Mouse (Mus musculus) MEL (cell line): Measurements from ENCODE around the gene Supt3. TPM values are rescaled to one million over a fixed set of nuclear protein-coding genes. Genes with fewer than 3 reads are reported as not detected.

Experiments used
- DNase-seq: peaks from one replicate; pipeline ENCODE4 v3.0.0; 2011; ENCODE audit warnings: low read depth, low spot score
- H3K27ac ChIP-seq: 2 replicates; pipeline ENCODE4 v1.5.1; 2012; ENCODE audit warnings: low read depth, mild to moderate bottlenecking, control low read depth, low read length, moderate library complexity; ENCODE audit not compliant: control insufficient read depth
- H3K27me3 ChIP-seq, 2 experiments: fragments of 150-350 bp in 1 of 2; sonication (generic) in 1 of 2; 2 replicates each; pipeline ENCODE4 v1.6.1; 2012; ENCODE audit warnings: low read length in 2 of 2, mild to moderate bottlenecking in 2 of 2, improper control_type of control experiment in 1 of 2, moderate library complexity in 1 of 2; ENCODE audit not compliant: insufficient read depth in 2 of 2, control insufficient read depth in 1 of 2
- H3K36me3 ChIP-seq, 2 experiments: 2 replicates each; pipeline ENCODE4 v1.6.1; 2012 to 2014; ENCODE audit warnings: low read length in 2 of 2, improper control_type of control experiment in 1 of 2, inconsistent platforms in 1 of 2, mild to moderate bottlenecking in 1 of 2; ENCODE audit not compliant: insufficient read depth in 2 of 2, control insufficient read depth in 1 of 2
- H3K4me1 ChIP-seq, 2 experiments: fragments of 150-350 bp in 1 of 2; sonication (generic) in 1 of 2; 2 replicates each; pipeline ENCODE4 v1.6.1; 2012; ENCODE audit warnings: low read length in 2 of 2, improper control_type of control experiment in 1 of 2, mild to moderate bottlenecking in 1 of 2; ENCODE audit not compliant: insufficient read depth in 2 of 2, control insufficient read depth in 1 of 2
- H3K4me3 ChIP-seq, 2 experiments: fragments of 150-350 bp in 1 of 2; sonication (generic) in 1 of 2; 2 replicates each; pipeline ENCODE4 v1.5.1; 2012; ENCODE audit warnings: low read depth in 2 of 2, low read length in 2 of 2, mild to moderate bottlenecking in 2 of 2, moderate library complexity in 2 of 2, control low read depth in 1 of 2, improper control_type of control experiment in 1 of 2; ENCODE audit not compliant: control insufficient read depth in 1 of 2, insufficient read depth in 1 of 2
- H3K79me2 ChIP-seq: 2 replicates; pipeline ENCODE4 v1.6.1; 2012; ENCODE audit warnings: mild to moderate bottlenecking, low read length, moderate library complexity; ENCODE audit not compliant: control insufficient read depth, poor library complexity, insufficient read depth
- H3K9ac ChIP-seq: 2 replicates; pipeline ENCODE4 v1.6.1; 2012; ENCODE audit warnings: low read depth, mild to moderate bottlenecking, control low read depth, low read length, moderate library complexity; ENCODE audit not compliant: control insufficient read depth, poor library complexity, severe bottlenecking
- H3K9me3 ChIP-seq: fragments of 150-350 bp; sonication (generic); replicated peaks from 2 replicates; pipeline ENCODE4 v1.6.1; 2012; ENCODE audit warnings: mild to moderate bottlenecking, low read length, improper control_type of control experiment, moderate library complexity; ENCODE audit not compliant: insufficient read depth
- CHD1 ChIP-seq: IDR thresholded peaks from 2 replicates; pipeline ENCODE4 v1.6.1; 2012; ENCODE audit warnings: low read depth, mild to moderate bottlenecking, inconsistent platforms, low read length, improper control_type of control experiment
- CHD2 ChIP-seq: IDR thresholded peaks from 2 replicates; pipeline ENCODE4 v1.6.1; 2011; ENCODE audit warnings: low read length, improper control_type of control experiment
- CTCF ChIP-seq, 3 experiments: IDR thresholded peaks in 2 of 3; conservative IDR thresholded peaks in 1 of 3; 2 replicates each; pipeline ENCODE4 v1.5.1; 2011 to 2012; ENCODE audit warnings: low read length in 3 of 3, low read depth in 2 of 3, mild to moderate bottlenecking in 2 of 3, improper control_type of control experiment in 1 of 3, inconsistent platforms in 1 of 3, mixed read lengths in 1 of 3, moderate library complexity in 1 of 3; ENCODE audit not compliant: control insufficient read depth in 1 of 3, insufficient read depth in 1 of 3, poor library complexity in 1 of 3, severe bottlenecking in 1 of 3
- ELF1 ChIP-seq: IDR thresholded peaks from 2 replicates; pipeline ENCODE4 v1.6.1; 2014; ENCODE audit warnings: low read depth, mild to moderate bottlenecking, inconsistent platforms, low read length, improper control_type of control experiment, moderate library complexity
- EP300 ChIP-seq, 2 experiments: IDR thresholded peaks; 2 replicates each; pipeline ENCODE4 v1.6.1; 2011; ENCODE audit warnings: improper control_type of control experiment in 2 of 2, low read length in 2 of 2, low read depth in 1 of 2, mild to moderate bottlenecking in 1 of 2
- ETS1 ChIP-seq: IDR thresholded peaks from 2 replicates; pipeline ENCODE4 v1.6.1; 2012; ENCODE audit warnings: low read depth, mild to moderate bottlenecking, inconsistent platforms, low read length, improper control_type of control experiment, moderate library complexity
- GABPA ChIP-seq: IDR thresholded peaks from 2 replicates; pipeline ENCODE4 v1.6.1; 2012; ENCODE audit warnings: low read depth, mild to moderate bottlenecking, inconsistent platforms, low read length, improper control_type of control experiment, moderate library complexity
- MAFK ChIP-seq: IDR thresholded peaks from 2 replicates; pipeline ENCODE4 v1.6.1; 2011; ENCODE audit warnings: low read depth, mild to moderate bottlenecking, low read length, improper control_type of control experiment, borderline replicate concordance
- MAX ChIP-seq: IDR thresholded peaks from 2 replicates; pipeline ENCODE4 v1.6.1; 2011; ENCODE audit warnings: low read length, improper control_type of control experiment
- MAZ ChIP-seq: IDR thresholded peaks from 2 replicates; pipeline ENCODE4 v1.6.1; 2012; ENCODE audit warnings: low read depth, mild to moderate bottlenecking, inconsistent platforms, low read length, improper control_type of control experiment
- MEF2A ChIP-seq: IDR thresholded peaks from 2 replicates; pipeline ENCODE4 v1.6.1; 2014; ENCODE audit warnings: low read depth, mild to moderate bottlenecking, inconsistent platforms, low read length, improper control_type of control experiment; ENCODE audit not compliant: poor library complexity, insufficient replicate concordance, severe bottlenecking; ENCODE audit errors: extremely low read depth
- MXI1 ChIP-seq: IDR thresholded peaks from 2 replicates; pipeline ENCODE4 v1.6.1; 2011; ENCODE audit warnings: mild to moderate bottlenecking, low read depth, low read length, improper control_type of control experiment
- MYB ChIP-seq: IDR thresholded peaks from 2 replicates; pipeline ENCODE4 v1.6.1; 2011; ENCODE audit warnings: mild to moderate bottlenecking, low read depth, low read length, improper control_type of control experiment
- POLR2A ChIP-seq, 2 experiments: IDR thresholded peaks; 2 replicates each; pipeline ENCODE4 v1.6.1; 2011 to 2012; ENCODE audit warnings: low read length in 2 of 2, mild to moderate bottlenecking in 2 of 2, control low read depth in 1 of 2, improper control_type of control experiment in 1 of 2, low read depth in 1 of 2, moderate library complexity in 1 of 2; ENCODE audit not compliant: control insufficient read depth in 1 of 2, insufficient read depth in 1 of 2, poor library complexity in 1 of 2
- POLR2AphosphoS5 ChIP-seq: IDR thresholded peaks from 2 replicates; pipeline ENCODE4 v1.6.1; 2012; ENCODE audit warnings: low read depth, borderline replicate concordance, mild to moderate bottlenecking, inconsistent platforms, low read length, moderate library complexity, mixed read lengths
- RAD21 ChIP-seq: IDR thresholded peaks from 2 replicates; pipeline ENCODE4 v1.6.1; 2011; ENCODE audit warnings: mild to moderate bottlenecking, low read depth, low read length, improper control_type of control experiment
- SIN3A ChIP-seq: IDR thresholded peaks from 2 replicates; pipeline ENCODE4 v1.6.1; 2012; ENCODE audit warnings: low read length, improper control_type of control experiment, inconsistent platforms
- TBP ChIP-seq: IDR thresholded peaks from 2 replicates; pipeline ENCODE4 v1.8.0; 2011; ENCODE audit warnings: low read depth, low read length, improper control_type of control experiment
- TCF12 ChIP-seq: IDR thresholded peaks from 2 replicates; pipeline ENCODE4 v1.6.1; 2014; ENCODE audit warnings: low read depth, mild to moderate bottlenecking, inconsistent platforms, low read length, improper control_type of control experiment, moderate library complexity
- ZC3H11A ChIP-seq: IDR thresholded peaks from 2 replicates; pipeline ENCODE4 v1.6.1; 2012; ENCODE audit warnings: low read depth, mild to moderate bottlenecking, inconsistent platforms, low read length, improper control_type of control experiment
- ZKSCAN1 ChIP-seq: IDR thresholded peaks from 2 replicates; pipeline ENCODE4 v1.6.1; 2012; ENCODE audit warnings: low read depth, mild to moderate bottlenecking, inconsistent platforms, low read length, improper control_type of control experiment, moderate library complexity
- ZNF384 ChIP-seq: IDR thresholded peaks from 2 replicates; pipeline ENCODE4 v1.6.1; 2012; ENCODE audit warnings: low read depth, mild to moderate bottlenecking, inconsistent platforms, low read length, improper control_type of control experiment
- polyA plus RNA-seq, 2 experiments: library from polyadenylated mRNA; stranded (reverse) in 1 of 2; unstranded in 1 of 2; fragments of >175 nt in 1 of 2; fragments of >200 nt in 1 of 2; gene quantifications; 2 replicates each; pipeline versions ENCODE4 v1.2.1 to v1.2.4; 2012; ENCODE audit warnings: low replicate concordance in 2 of 2, low read depth in 1 of 2; ENCODE audit not compliant: insufficient read length in 2 of 2, insufficient read depth in 1 of 2, missing spikeins in 1 of 2
- total RNA-seq: library from RNA; depleted of rRNA; stranded (reverse); fragments of 300-350 nt; gene quantifications from 2 replicates; pipeline ENCODE4 v1.2.3, GENCODE M21; 2012

Gene Supt3
- total and polyA plus RNA-seq, 3 experiments: 7.0 to 28.6 TPM; not detected in 1

DNA sequence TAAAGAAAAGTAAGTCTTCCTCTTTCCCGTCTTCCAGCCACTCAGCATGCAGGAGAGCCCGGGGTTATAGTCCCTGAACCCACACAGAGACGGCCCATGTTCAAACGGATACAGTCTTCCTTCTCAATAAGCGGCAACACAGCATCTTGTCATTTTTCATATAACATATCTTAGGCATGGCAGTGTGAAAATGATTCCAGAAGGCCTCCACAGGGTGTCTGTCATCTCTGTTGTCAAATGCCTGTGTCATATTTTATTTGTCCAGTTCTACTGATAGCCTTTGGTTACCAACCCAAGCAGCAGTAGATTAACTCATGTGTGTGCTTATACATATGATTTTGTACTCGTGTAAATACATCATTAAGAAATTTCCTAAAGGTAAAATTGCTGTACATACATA is 270.3 kb downstream of the Supt3 start:
- no peak overlapping the region for H3K4me3 ChIP-seq
- DNase-seq: no peak
- H3K9ac ChIP-seq: no peak overlapping the region
- no peaks in the 10 kb centered on the region for H3K9me3 ChIP-seq
- no peak overlapping the region for H3K27ac ChIP-seq
- no peaks in the 10 kb centered on the region for H3K36me3 ChIP-seq
- no peak for TF ChIP-seq MAFK
- TF ChIP-seq SIN3A: no peak
- TF ChIP-seq ZC3H11A: no peak
- no peak for TF ChIP-seq MXI1
- TF ChIP-seq MEF2A: no peak
- no peak for TF ChIP-seq ETS1
- TF ChIP-seq POLR2AphosphoS5: no peak
- no peak for TF ChIP-seq ZKSCAN1
- H3K79me2 ChIP-seq: no peaks in the 10 kb centered on the region
- H3K27me3 ChIP-seq: no peaks in the 10 kb centered on the region
- no peaks in the 10 kb centered on the region for H3K4me1 ChIP-seq

DNA sequence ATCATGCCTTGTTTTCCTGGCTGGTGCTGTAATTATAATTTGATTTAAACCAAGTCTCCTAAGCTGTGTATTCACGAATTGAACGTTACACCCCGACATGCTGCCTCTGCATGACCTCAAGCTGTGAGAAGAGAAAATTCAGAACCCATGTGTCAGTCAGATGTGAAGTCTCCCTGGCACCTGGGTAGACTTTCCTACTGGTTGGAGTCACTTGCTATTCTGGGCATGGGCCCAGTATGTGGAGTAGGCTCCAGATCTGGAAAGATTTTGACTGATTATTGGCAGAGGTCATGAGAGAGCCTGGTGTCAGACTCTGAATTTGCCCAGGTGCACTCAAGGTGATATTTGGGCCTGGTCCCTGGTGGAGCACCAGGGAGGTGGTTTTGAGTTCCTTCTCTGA is 275.0 kb downstream of the Supt3 start:
- Histone ChIP-seq H3K36me3 (no peaks in the 10 kb centered on the region), H3K9me3 (no peaks in the 10 kb centered on the region), H3K27ac (no peak overlapping the region), H3K27me3 (no peaks in the 10 kb centered on the region), H3K4me1 (no peaks in the 10 kb centered on the region), H3K4me3 (no peak overlapping the region), H3K9ac (no peak overlapping the region), H3K79me2 (no peaks in the 10 kb centered on the region)
- DNase-seq: no peak
- TF ChIP-seq GABPA (no peak), CHD2 (no peak), ZNF384 (no peak)

- Histone ChIP-seq H3K4me3 (no peak overlapping the region), H3K36me3 (no peaks in the 10 kb centered on the region), H3K4me1 (no peaks in the 10 kb centered on the region), H3K9me3 (no peaks in the 10 kb centered on the region), H3K9ac (no peak overlapping the region), H3K27ac (no peak overlapping the region), H3K27me3 (no peaks in the 10 kb centered on the region), H3K79me2 (no peaks in the 10 kb centered on the region)
- TF ChIP-seq TCF12 (no peak), ELF1 (no peak), MAZ (no peak), MYB (no peak), POLR2A (IDR thresholded peaks at IDR 0.05; ENCODE audit: control insufficient read depth in 1 of 2, insufficient read depth in 1 of 2, low read depth in 1 of 2, low read length in 2 of 2, poor library complexity in 1 of 2) (no peak), MEF2A (no peak), EP300 (IDR thresholded peaks at IDR 0.05; ENCODE audit: low read depth in 1 of 2, low read length in 2 of 2) (no peak), TBP (no peak), CTCF (IDR thresholded peaks at IDR 0.05 in 2 of 3, conservative IDR thresholded peaks at IDR 0.05 in 1 of 3; ENCODE audit: control insufficient read depth in 1 of 3, insufficient read depth in 1 of 3, low read depth in 2 of 3, low read length in 3 of 3, poor library complexity in 1 of 3, severe bottlenecking in 1 of 3) (no peak), MAX (no peak), MAFK (no peak), ZNF384 (no peak), CHD1 (no peak), ZC3H11A (no peak), ZKSCAN1 (no peak), RAD21 (no peak), POLR2AphosphoS5 (no peak)
- DNase-seq: no peak
Measured at GRCm38 (mm10) chr17:45053371-45053770, 276.4 kb downstream of the Supt3 start.
